Mouse (Mus musculus): Measurements from ENCODE around the gene Krtap2-4.

GRCm38 (mm10) chr11:99640926-99641325 lies 26.3 kb upstream of the Krtap2-4 start:
- no peak for TF ChIP-seq CTCF (IDR thresholded peaks at IDR 0.05; ENCODE audit: borderline replicate concordance, insufficient read depth, low read length)
- no peak for TF ChIP-seq POLR2A (IDR thresholded peaks at IDR 0.05; ENCODE audit: low read depth, low read length)
